Mouse (Mus musculus) lung, embryonic 16.5 days (tissue): ENCODE measurements around the gene G0s2. TPM values are rescaled to one million over a fixed set of nuclear protein-coding genes. Genes with fewer than 3 reads are reported as not detected.

ENCODE experiments used
- ATAC-seq: fragments of 200-750 bp; cut with Nextera tagmentation; 2 replicates; pipeline ENCODE4 v1.8.0; 2017; ENCODE audit warnings: low read depth, mild to moderate bottlenecking, moderate library complexity
- H3K27ac ChIP-seq: fragments of 300-500 bp; sonication (generic); 2 replicates; pipeline ENCODE4 v1.5.1; 2014; ENCODE audit warnings: mild to moderate bottlenecking, control low read depth, low read length
- H3K27me3 ChIP-seq: fragments of 300-500 bp; sonication (generic); 2 replicates; pipeline ENCODE4 v1.6.1; 2014; ENCODE audit warnings: low read depth, low read length, mixed read lengths; ENCODE audit not compliant: control insufficient read depth, insufficient read depth
- H3K36me3 ChIP-seq: fragments of 300-500 bp; sonication (generic); 2 replicates; pipeline ENCODE4 v1.6.1; 2014; ENCODE audit warnings: low read length; ENCODE audit not compliant: control insufficient read depth, insufficient read depth
- H3K4me1 ChIP-seq: fragments of 300-500 bp; sonication (generic); replicated peaks from 2 replicates; pipeline ENCODE4 v1.6.1; 2014; ENCODE audit warnings: low read length, mixed read lengths; ENCODE audit not compliant: control insufficient read depth, insufficient read depth
- H3K4me2 ChIP-seq: fragments of 300-500 bp; sonication (generic); 2 replicates; pipeline ENCODE4 v1.6.1; 2014; ENCODE audit warnings: low read depth, low read length, control low read depth
- H3K4me3 ChIP-seq: fragments of 300-500 bp; sonication (generic); 2 replicates; pipeline ENCODE4 v1.5.1; 2014; ENCODE audit warnings: mild to moderate bottlenecking, low read length, control low read depth
- H3K9ac ChIP-seq: fragments of 300-500 bp; sonication (generic); 2 replicates; pipeline ENCODE4 v1.6.1; 2014; ENCODE audit warnings: low read length, control low read depth
- H3K9me3 ChIP-seq: fragments of 300-500 bp; sonication (generic); 2 replicates; pipeline ENCODE4 v1.6.1; 2016; ENCODE audit warnings: low read length; ENCODE audit not compliant: control insufficient read depth
- WGBS: fragments of 180-500 bp; shearing (Covaris S2); extraction: QIAGEN DNeasy Blood & Tissue Kit; methylation state at CpG from one replicate; pipeline ENCODE4 v1.1.7; 2014; 5-methylcytosine and 5-hydroxymethylcytosine counted together
- polyA plus RNA-seq: library from polyadenylated mRNA; unstranded; fragments of >200 nt; fragmentation: Nextera tagmentation; extraction: Ambion mirVana; gene quantifications from 2 replicates; pipeline ENCODE4 v1.2.1, GENCODE M21; 2015

G0s2 gene
- polyA plus RNA-seq, 1 experiment from 2014 or later = 263 TPM

DNA sequence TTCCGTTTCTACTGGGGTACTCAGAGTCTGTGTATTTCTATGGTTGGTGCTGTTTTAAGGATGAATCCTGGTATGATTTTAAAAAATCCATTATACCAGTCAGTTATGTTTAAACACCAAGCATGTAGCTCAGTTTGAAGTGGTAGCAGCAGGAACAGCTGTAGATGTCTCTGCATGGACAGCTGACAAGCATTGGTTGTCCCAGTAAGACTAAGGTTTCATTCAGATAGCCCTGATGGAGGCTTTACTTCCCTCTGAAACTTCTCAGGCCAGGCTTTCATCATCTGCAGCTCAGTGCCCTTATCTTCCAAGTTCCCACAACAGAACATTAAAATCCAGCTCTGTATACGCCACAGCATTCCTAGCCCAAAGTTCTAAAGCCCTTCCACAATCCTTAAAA, 40.3 kb downstream of the G0s2 start:
- ATAC-seq = no peak
- 81% methylated on average over 2 of the region's 2 CpGs for WGBS
- H3K27ac ChIP-seq = no peak overlapping the region

DNA sequence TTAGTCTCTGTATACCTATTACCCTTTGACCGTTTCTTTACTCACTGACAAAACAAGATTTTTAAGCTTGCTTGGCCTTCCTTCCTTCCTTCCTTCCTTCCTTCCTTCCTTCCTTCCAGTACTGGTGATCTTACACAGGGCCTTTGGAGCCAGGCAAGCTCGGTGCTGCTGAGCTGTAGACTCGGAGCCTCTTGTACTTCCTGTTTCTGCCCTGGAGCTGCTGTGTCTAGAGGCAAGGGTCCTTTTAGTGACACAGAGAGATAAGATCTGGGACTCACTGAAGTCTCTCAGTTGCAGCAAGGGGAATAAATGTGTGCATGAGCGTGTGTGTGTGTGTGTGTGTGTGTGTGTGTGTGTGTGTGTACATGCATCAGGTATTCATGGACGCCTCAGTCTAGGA, 42.1 kb downstream of the G0s2 start:
- Histone ChIP-seq H3K4me3 (no peak overlapping the region), H3K4me2 (no peak overlapping the region), H3K36me3 (no peaks in the 10 kb centered on the region), H3K27me3 (no peaks in the 10 kb centered on the region), H3K27ac (peak overlapping the region; percentile 69), H3K9ac (no peak overlapping the region), H3K9me3 (no peaks in the 10 kb centered on the region), H3K4me1 (peaks cover 3% of the 10 kb centered on the region; the same call in 1 of the 2 replicates)
- 26% methylated on average over 5 of the region's 5 CpGs for WGBS
- peak; percentile 81 for ATAC-seq

More for the DNA sequence above, 40.3 kb downstream of the G0s2 start:
- H3K4me2 ChIP-seq = no peak overlapping the region
- no peak overlapping the region for H3K4me3 ChIP-seq
- H3K4me1 ChIP-seq = peaks cover 3% of the 10 kb centered on the region; the same call in 1 of the 2 replicates
- no peaks in the 10 kb centered on the region for H3K36me3 ChIP-seq
- no peaks in the 10 kb centered on the region for H3K9me3 ChIP-seq
- no peak overlapping the region for H3K9ac ChIP-seq
- H3K27me3 ChIP-seq = no peaks in the 10 kb centered on the region

DNA sequence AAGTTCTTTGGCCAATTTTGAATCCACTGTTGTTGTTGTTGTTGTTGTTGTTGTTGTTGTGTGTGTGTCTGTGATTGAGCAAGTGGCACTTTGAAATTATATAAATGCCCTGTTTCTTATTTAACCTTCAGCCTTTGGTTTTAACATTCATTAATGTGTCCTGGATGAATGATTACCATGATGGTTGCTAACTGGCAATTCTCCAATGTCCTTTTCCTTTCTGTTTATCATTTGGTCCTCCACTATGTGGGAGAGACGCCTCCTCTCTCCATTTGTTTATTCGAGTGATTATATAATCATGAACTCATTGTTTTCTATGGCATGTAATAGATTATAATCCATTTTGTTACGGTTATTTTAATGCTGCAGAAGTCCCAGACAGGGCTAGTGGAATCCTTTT, 42.5 kb downstream of the G0s2 start:
- Histone ChIP-seq H3K36me3 (no peaks in the 10 kb centered on the region), H3K4me2 (no peak overlapping the region), H3K9ac (no peak overlapping the region), H3K4me1 (peaks cover 3% of the 10 kb centered on the region; the same call in 1 of the 2 replicates), H3K27me3 (no peaks in the 10 kb centered on the region), H3K4me3 (no peak overlapping the region), H3K9me3 (no peaks in the 10 kb centered on the region), H3K27ac (peak overlapping the region; percentile 69; the same call in 1 of the 2 replicates)
- 31% methylated on average over 3 of the region's 3 CpGs for WGBS
- peak; percentile 65 for ATAC-seq

DNA sequence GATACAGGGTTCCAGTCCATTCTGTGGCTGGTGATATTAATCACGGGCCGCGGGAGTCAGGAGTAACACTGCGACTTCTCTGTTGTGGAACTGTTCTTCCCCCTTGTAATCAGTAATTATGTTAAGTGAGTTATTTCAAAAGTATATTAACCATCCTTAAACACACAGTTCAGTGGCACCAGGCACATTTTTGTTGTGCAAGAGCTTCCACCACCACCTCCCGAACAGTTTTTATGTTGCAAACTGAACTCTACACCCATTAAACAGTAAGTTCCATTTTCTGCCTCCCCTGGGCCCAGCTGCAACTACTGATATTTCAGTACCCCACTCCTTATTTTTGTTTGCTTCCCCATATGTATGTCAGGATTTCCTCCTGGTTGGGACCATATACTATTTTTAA, 43.4 kb downstream of the G0s2 start:
- 81% methylated on average over 5 of the region's 5 CpGs for WGBS
- H3K27me3 ChIP-seq = no peaks in the 10 kb centered on the region
- ATAC-seq = no peak

DNA sequence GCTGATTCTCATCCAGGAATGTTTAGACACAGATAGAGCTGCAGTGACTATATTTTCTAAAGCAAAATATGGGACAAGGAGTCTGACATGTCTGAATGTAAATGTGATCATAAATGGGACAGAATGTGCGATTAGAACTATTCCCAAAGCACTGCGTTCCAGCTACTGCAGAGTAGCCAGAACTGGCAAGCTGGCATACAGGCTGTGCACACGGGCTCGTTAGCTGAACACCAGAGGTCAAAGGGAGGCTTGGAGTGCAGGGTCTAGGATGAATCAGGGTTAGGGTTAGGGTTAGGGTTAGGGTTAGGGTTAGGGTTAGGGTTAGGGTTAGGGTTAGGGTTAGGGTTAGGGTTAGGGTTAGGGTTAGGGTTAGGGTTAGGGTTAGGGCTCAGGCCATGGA, 45.5 kb downstream of the G0s2 start:
- no peak overlapping the region for H3K27ac ChIP-seq
- no peak overlapping the region for H3K4me2 ChIP-seq
- H3K9me3 ChIP-seq = no peaks in the 10 kb centered on the region
- H3K9ac ChIP-seq = no peak overlapping the region
- no peak for ATAC-seq
- no peaks in the 10 kb centered on the region for H3K27me3 ChIP-seq
- H3K4me3 ChIP-seq = no peak overlapping the region
- 85% methylated on average over 4 of the region's 4 CpGs for WGBS
- H3K36me3 ChIP-seq = no peaks in the 10 kb centered on the region
- H3K4me1 ChIP-seq = 0 out of 2 replicates have a peak, but pooled peaks cover 3% of the 10 kb centered on the region

More for the DNA sequence above, 43.4 kb downstream of the G0s2 start:
- Histone ChIP-seq H3K4me3 (no peak overlapping the region), H3K4me1 (0 out of 2 replicates have a peak, but pooled peaks cover 3% of the 10 kb centered on the region), H3K4me2 (no peak overlapping the region), H3K9ac (no peak overlapping the region), H3K36me3 (no peaks in the 10 kb centered on the region), H3K27ac (no peak overlapping the region), H3K9me3 (no peaks in the 10 kb centered on the region)

DNA sequence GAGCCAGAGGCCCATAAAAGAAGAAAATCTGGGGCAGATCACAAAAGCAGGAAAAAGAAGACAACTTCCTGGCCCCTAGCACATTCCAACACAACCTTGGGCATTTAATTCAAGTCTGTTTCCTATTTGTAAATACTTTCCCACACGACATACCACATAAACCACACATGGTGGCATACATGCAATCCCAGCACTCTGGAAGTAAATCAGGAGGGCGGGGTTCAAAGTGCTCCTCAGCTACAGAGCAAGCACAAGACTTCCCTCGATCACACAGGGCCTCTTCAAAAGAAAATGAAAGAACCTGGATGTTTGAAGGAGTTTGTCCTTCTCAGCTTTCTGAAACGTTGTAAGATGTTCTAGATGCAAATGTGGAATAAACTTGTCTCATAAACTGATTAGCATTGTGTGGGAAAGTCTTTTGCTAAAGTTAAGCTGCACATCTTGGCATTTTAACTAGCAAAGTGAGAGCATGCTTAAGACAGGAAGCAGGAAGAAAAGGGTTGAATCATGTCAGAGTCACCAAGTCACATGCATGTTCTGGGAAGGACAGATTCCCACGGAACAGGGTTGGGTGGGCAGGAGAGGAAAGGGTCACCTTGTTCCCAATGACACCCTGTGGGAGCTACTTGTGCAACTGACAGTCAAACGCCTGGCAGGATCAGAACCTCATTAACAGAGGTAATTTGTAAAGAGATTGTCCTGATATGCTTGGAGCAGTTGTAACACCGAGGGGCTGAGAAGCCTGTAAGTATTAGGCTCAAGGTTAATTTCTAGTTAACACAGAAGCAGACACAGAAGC, 46.1 kb downstream of the G0s2 start:
- 31% methylated on average over 7 of the region's 7 CpGs for WGBS
- H3K4me2 ChIP-seq = no peak overlapping the region

DNA sequence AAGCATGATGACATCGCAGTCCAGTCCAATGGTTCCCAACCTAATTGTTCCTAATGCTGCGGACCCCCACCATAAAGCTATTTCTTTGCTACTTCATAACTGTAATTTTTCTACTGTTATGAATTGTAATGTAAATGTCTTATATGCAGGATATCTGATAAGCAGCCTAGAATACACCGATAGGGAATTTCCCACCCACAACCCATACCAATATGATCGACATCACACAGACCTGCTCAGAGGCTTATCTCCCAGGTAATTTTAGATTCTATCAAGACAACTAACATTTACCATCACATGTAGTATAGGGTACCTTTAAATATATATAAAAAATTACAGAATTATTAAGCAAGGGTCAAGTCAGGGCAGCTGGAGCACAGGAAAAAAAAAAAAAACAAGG, 46.9 kb downstream of the G0s2 start:
- no peaks in the 10 kb centered on the region for H3K27me3 ChIP-seq
- H3K4me1 ChIP-seq = 0 out of 2 replicates have a peak, but pooled peaks cover 3% of the 10 kb centered on the region
- 88% methylated on average over 4 of the region's 4 CpGs for WGBS
- H3K27ac ChIP-seq = no peak overlapping the region
- no peaks in the 10 kb centered on the region for H3K36me3 ChIP-seq
- H3K4me3 ChIP-seq = no peak overlapping the region
- no peak overlapping the region for H3K9ac ChIP-seq
- ATAC-seq = no peak
- no peak overlapping the region for H3K4me2 ChIP-seq
- H3K9me3 ChIP-seq = no peaks in the 10 kb centered on the region

More for the DNA sequence above, 46.1 kb downstream of the G0s2 start:
- no peak overlapping the region for H3K27ac ChIP-seq
- no peak overlapping the region for H3K9ac ChIP-seq
- 0 out of 2 replicates have a peak, but pooled peaks cover 3% of the 10 kb centered on the region for H3K4me1 ChIP-seq
- no peaks in the 10 kb centered on the region for H3K27me3 ChIP-seq
- no peaks in the 10 kb centered on the region for H3K36me3 ChIP-seq
- ATAC-seq = no peak
- no peaks in the 10 kb centered on the region for H3K9me3 ChIP-seq
- H3K4me3 ChIP-seq = no peak overlapping the region

DNA sequence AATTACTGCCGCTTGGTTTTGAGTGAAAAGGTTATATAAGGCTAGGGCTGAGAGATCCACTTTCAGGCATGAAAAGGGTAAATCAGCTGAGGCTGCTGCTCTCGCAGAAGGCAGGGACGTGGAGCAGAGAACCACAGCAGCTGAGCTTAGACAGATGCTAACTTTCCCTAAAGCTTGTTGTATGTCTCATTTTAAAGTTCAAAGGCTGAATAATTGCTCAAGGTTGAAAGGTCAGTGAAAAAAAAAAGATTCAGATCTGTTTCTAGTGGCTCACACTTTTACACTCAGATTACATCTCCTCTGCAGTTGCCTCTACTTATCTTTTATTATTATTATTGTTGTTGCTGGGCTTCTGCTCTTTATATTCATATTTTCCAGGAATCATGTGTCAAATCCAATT, 47.5 kb downstream of the G0s2 start:
- Histone ChIP-seq H3K27me3 (no peaks in the 10 kb centered on the region), H3K4me1 (no peaks in the 10 kb centered on the region), H3K27ac (no peak overlapping the region), H3K4me3 (no peak overlapping the region), H3K4me2 (no peak overlapping the region), H3K36me3 (no peaks in the 10 kb centered on the region), H3K9ac (no peak overlapping the region), H3K9me3 (no peaks in the 10 kb centered on the region)
- ATAC-seq = no peak
- WGBS = 38% methylated on average over 3 of the region's 3 CpGs
